Mouse (Mus musculus): Measurements from ENCODE around the gene 1500015O10Rik.

The 1500015O10Rik gene

DNA sequence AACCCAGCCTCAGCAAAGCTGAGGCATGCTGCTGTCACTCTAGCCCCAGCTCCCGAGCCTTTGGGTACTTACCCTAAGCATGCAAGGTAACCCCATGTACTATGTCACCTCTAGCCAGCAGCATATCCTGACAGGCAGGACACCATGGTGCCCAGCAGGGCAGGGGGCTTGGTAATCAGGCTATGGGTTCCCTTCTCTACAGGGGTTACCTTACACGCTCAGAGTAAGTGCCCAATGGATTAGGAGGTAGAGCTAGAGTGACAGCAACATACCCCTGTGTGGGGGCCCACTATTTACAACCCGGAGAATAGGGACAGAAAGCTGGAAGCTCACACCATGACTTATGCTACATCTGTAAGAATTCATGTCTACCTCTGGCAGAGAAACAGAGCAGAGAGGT lies 39.6 kb downstream of the 1500015O10Rik start:
- in situ Hi-C loops (cut with MboI, MseI), result no loop called here

DNA sequence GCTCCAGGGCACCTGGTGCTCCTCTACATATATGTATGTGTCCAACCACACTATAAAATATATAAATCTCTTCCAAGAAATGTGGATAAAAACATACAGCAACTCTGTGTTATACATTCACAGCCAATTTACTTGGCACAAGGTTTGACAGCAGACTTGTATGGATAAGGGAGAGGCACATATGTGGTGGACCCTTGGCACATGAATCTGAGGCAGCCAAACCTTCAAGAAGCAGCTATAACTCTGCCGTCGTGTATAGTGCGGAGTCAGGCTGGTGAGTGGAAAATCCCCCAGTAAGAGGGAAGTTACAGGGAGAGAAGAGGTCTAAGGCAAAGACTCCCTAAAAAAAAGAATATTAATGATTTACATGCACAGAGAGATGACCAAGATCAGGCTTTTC lies 42.3 kb downstream of the 1500015O10Rik start:
- in situ Hi-C loops (cut with MboI, MseI), result no loop called here

DNA sequence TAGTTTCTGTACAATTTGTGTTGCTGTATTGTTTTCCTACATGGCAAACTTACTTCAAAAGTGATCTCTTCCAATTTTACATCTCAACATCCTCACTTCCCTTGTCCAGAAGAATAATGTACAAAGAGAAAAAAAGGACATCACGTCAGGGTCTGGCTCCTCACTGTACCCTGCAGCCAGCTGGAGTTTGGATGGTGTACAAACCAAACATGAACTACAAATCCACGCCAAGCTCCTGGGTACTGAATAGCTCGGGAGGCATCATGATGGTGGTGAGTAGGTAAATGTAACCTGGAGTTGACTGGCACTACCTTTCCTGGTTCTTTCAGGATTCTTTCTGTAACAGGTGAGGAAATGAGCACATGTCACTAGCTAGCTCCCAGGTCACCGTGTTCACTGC lies 43.7 kb downstream of the 1500015O10Rik start:
- in situ Hi-C loops (cut with MboI, MseI), result no loop called here

DNA sequence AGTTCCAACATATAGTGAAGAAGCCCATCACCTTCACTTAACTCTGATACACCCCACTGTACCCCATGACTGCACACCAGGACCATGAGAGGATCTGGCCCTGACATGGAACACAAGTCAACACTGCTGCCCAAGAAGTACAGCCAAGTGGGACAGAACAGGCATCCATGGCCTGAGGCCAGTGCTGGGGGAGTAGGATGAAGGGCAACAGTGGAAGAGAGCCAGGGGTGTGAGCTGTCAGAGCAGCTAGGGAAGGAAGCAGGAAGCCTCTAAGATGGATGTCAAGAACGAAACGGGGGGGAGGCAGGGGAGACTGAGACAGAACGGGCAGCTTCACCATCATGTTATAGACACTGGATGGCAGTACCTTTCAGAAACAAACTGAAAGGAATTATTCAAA lies 45.7 kb downstream of the 1500015O10Rik start:
- in situ Hi-C loops (cut with MboI, MseI), result no loop called here

GRCm38 (mm10) chr1:43781195-43781594 lies 50.8 kb downstream of the 1500015O10Rik start:
- in situ Hi-C loops (cut with MboI, MseI), result no loop called here

- in situ Hi-C loops (cut with MboI, MseI), result no loop called here
Measured at GRCm38 (mm10) chr1:43781672-43782071, 51.3 kb downstream of the 1500015O10Rik start.

- in situ Hi-C loops (cut with MboI, MseI), result no loop called here
Measured at GRCm38 (mm10) chr1:43782680-43783079, 52.3 kb downstream of the 1500015O10Rik start.

- in situ Hi-C loops (cut with MboI, MseI), result no loop called here
Measured at GRCm38 (mm10) chr1:43783186-43783585, 52.8 kb downstream of the 1500015O10Rik start.

DNA sequence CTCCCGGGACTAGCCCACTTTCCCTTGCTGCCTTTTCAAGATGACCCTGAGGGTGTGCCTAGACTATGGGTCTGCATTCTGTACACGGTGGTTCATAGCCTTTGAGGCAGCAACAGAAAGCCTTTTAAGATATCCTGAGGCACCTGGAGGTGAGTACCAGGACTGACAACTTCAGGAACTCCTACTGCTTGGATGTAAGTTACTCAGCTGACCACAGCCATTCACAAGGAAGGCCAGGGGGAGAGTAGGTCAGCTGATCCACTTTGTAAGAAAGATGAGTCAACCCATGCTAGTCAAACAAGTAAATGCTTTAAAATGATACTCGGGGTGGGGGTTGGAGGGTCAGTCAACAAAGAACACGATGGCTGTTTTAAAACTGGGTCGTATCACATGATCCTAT lies 54.9 kb downstream of the 1500015O10Rik start:
- in situ Hi-C loops (cut with MboI, MseI), result no loop called here

GRCm38 (mm10) chr1:43786711-43787110 lies 56.3 kb downstream of the 1500015O10Rik start:
- in situ Hi-C loops (cut with MboI, MseI), result no loop called here

- in situ Hi-C loops (cut with MboI, MseI), result no loop called here
Measured at GRCm38 (mm10) chr1:43789765-43790164, 59.4 kb downstream of the 1500015O10Rik start.

All from T-helper 17 cell (primary cell).